In the genomic region with DNA sequence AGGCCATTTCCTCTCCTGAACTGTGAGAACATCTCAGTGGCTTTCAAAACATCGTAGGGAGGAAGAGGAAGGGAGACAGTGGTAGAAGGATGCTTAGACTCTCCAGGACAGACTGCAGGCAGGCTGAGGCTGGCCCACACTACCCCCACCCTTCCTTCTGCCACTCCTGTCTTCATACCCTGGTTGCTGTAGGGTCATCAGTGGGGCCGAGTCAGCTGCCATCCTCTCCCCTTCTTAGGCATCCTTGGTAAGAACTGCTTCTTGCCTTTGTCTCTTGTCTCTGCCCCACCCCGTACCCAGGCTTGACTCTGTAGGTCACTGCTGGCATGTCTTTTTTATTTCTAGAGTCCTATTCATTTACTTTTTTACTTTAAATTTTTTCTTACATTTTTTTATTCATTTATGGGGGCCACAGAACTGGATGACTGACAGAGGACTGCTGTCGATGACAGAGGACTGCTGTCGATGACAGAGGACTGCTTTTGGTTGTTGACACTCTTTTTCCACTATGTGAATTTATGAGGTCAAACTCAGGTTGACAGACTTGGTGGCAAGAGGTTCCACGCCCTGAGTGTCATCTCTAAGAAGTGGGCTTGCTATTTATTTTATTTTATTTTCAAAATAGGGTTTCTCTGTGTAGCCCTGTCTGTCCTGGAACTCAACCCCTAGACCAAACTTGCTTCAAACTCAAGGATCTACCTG, we compare ENCODE assay signal across 8 mouse cellular contexts. TPM values are rescaled to one million over a fixed set of nuclear protein-coding genes. Genes with fewer than 3 reads are reported as not detected.
A peak's percentile ranks its signal among the peaks of the same experiment; 100 is the strongest.
DNase-seq lines count a peak whose midpoint lies in the region; ATAC-seq and TF ChIP-seq lines count a peak whose summit lies in the region.

No protein-coding gene starts in this region.

- WGBS in embryonic facial prominence, embryonic 10.5 days, result 81% methylated on average over 6 of the region's 6 CpGs
- 67% methylated on average over 6 of the region's 6 CpGs for WGBS in hindbrain, postnatal 0 days

- peak overlapping the region; percentile 65 for H3K4me3 ChIP-seq in layer of hippocampus, adult 2 months
- H3K4me3 ChIP-seq in embryonic facial prominence, embryonic 10.5 days, result peak overlapping the region; percentile 69
- H3K4me3 ChIP-seq in hindbrain, postnatal 0 days (ENCODE audit: low read length), result peak overlapping the region; percentile 55

- H3K9me3 ChIP-seq in embryonic facial prominence, embryonic 10.5 days, result no peaks in the 10 kb centered on the region
- no peaks in the 10 kb centered on the region for H3K9me3 ChIP-seq in hindbrain, postnatal 0 days (ENCODE audit: low read length)

- no peaks in the 10 kb centered on the region for H3K36me3 ChIP-seq in embryonic facial prominence, embryonic 10.5 days (replicated peaks)
- H3K36me3 ChIP-seq in hindbrain, postnatal 0 days (ENCODE audit: insufficient read depth, low read length), result no peaks in the 10 kb centered on the region

- H3K4me2 ChIP-seq in hindbrain, postnatal 0 days (ENCODE audit: low read depth, low read length), result peak overlapping the region; percentile 100

- peaks cover 37% of the 10 kb centered on the region for H3K4me1 ChIP-seq in embryonic facial prominence, embryonic 10.5 days
- H3K4me1 ChIP-seq in hindbrain, postnatal 0 days (ENCODE audit: insufficient read depth, low read length), result 0 out of 2 replicates have a peak, but pooled peaks cover 7% of the 10 kb centered on the region

- peaks cover 12% of the 10 kb centered on the region; the same call in 1 of the 2 replicates for H3K27me3 ChIP-seq in embryonic facial prominence, embryonic 10.5 days (replicated peaks; ENCODE audit: low read depth, poor library complexity, severe bottlenecking)
- H3K27me3 ChIP-seq in hindbrain, postnatal 0 days (ENCODE audit: insufficient read depth, low read length), result no peaks in the 10 kb centered on the region

- H3K27ac ChIP-seq in layer of hippocampus, adult 2 months, result peak overlapping the region; percentile 99
- H3K27ac ChIP-seq in embryonic facial prominence, embryonic 10.5 days (replicated peaks), result peak overlapping the region; percentile 21; the same call in 1 of the 2 replicates
- peak overlapping the region; percentile 99; the same call in 1 of the 2 replicates for H3K27ac ChIP-seq in hindbrain, postnatal 0 days

- ATAC-seq in hindbrain, postnatal 0 days, result no peak

- no peak for DNase-seq in layer of hippocampus, adult 2 months (ENCODE audit: low spot score in 2 of 2)
- no peak for DNase-seq in layer of hippocampus, adult 8-10 months (ENCODE audit: low spot score in 2 of 2)
- DNase-seq in embryonic facial prominence, embryonic 10.5 days (ENCODE audit: low spot score), result no peak
- DNase-seq in hindbrain, postnatal 0 days (ENCODE audit: low spot score), result no peak
- peak; percentile 59 for DNase-seq in naive thymus-derived CD4-positive, alpha-beta T cell, adult 2 months (ENCODE audit: low read depth)
- DNase-seq in retina, postnatal 1 day, result no peak
- DNase-seq in adrenal gland, adult 18-20 months (ENCODE audit: low spot score in 2 of 2), result no peak
- DNase-seq in cerebellum, adult 11-12 months, result no peak

- H3K9ac ChIP-seq in hindbrain, postnatal 0 days (replicated peaks; ENCODE audit: low read length), result peak overlapping the region; percentile 97; the same call in 1 of the 2 replicates

- no peak for TF ChIP-seq CTCF in layer of hippocampus, adult 2 months (conservative IDR thresholded peaks at IDR 0.05)
- no peak for TF ChIP-seq CTCF in hindbrain, postnatal 0 days (IDR thresholded peaks at IDR 0.05; ENCODE audit: low read depth)

RNA-seq across cellular contexts. Expression of a gene that starts 2.0 kb away (rescaled TPM):
- 10 to 100 TPM; 43.0 to 53.4 TPM for total RNA-seq in layer of hippocampus, adult 2 months (2021)
- total RNA-seq in layer of hippocampus, adult 8-10 months (2022), result 10 to 100 TPM; 42.6 to 55.5 (median 52.7) TPM
- polyA plus RNA-seq in embryonic facial prominence, embryonic 10.5 days (2016; fragmentation: Nextera tagmentation; extraction: Ambion mirVana), result 5.1 and 5.6 TPM in 2 replicates
- total RNA-seq in hindbrain, postnatal 0 days (2014; rRNA removed), result 31.3 and 36.2 TPM in 2 replicates
- polyA plus RNA-seq in hindbrain, postnatal 0 days (2015; fragmentation: Nextera tagmentation; extraction: Ambion mirVana), result 17.2 and 17.8 TPM in 2 replicates
- 10 to 100 TPM; 22.8 to 29.1 TPM for total RNA-seq in adrenal gland, adult 18-20 months (2021)

RNA-seq across cellular contexts. Expression of a gene that starts 20.1 kb away (rescaled TPM):
- total RNA-seq in layer of hippocampus, adult 2 months (2021), result 1 to 10 TPM; 1.3 TPM
- total RNA-seq in layer of hippocampus, adult 8-10 months (2022), result 1 to 10 TPM; 1.1 to 1.6 (median 1.4) TPM
- polyA plus RNA-seq in embryonic facial prominence, embryonic 10.5 days (2016; fragmentation: Nextera tagmentation; extraction: Ambion mirVana), result 4.8 and 5.1 TPM in 2 replicates
- total RNA-seq in hindbrain, postnatal 0 days (2014; rRNA removed), result 3.3 and 3.7 TPM in 2 replicates
- 3.5 and 3.6 TPM in 2 replicates for polyA plus RNA-seq in hindbrain, postnatal 0 days (2015; fragmentation: Nextera tagmentation; extraction: Ambion mirVana)
- total RNA-seq in adrenal gland, adult 18-20 months (2021), result 1 to 10 TPM; 7.5 TPM

RNA-seq across cellular contexts. Expression of a gene that starts 23.6 kb away (rescaled TPM):
- 1 to 10 TPM; 1.6 to 1.7 TPM for total RNA-seq in layer of hippocampus, adult 2 months (2021)
- total RNA-seq in layer of hippocampus, adult 8-10 months (2022), result 1 to 10 TPM; 1.1 to 2.3 (median 1.6) TPM
- 0.17 and 0.23 TPM in 2 replicates for polyA plus RNA-seq in embryonic facial prominence, embryonic 10.5 days (2016; fragmentation: Nextera tagmentation; extraction: Ambion mirVana)
- 3.9 and 6.6 TPM in 2 replicates for total RNA-seq in hindbrain, postnatal 0 days (2014; rRNA removed)
- polyA plus RNA-seq in hindbrain, postnatal 0 days (2015; fragmentation: Nextera tagmentation; extraction: Ambion mirVana), result 7.3 and 7.6 TPM in 2 replicates
- total RNA-seq in adrenal gland, adult 18-20 months (2021), result 10 to 100 TPM; 11.5 to 20.8 TPM

RNA-seq across cellular contexts. Expression of a gene that starts 46.8 kb away (rescaled TPM):
- 100 to 1,000 TPM; 131 to 139 TPM for total RNA-seq in layer of hippocampus, adult 2 months (2021)
- 100 to 1,000 TPM; 129 to 140 (median 135) TPM for total RNA-seq in layer of hippocampus, adult 8-10 months (2022)
- polyA plus RNA-seq in embryonic facial prominence, embryonic 10.5 days (2016; fragmentation: Nextera tagmentation; extraction: Ambion mirVana), result 74.0 and 76.5 TPM in 2 replicates
- total RNA-seq in hindbrain, postnatal 0 days (2014; rRNA removed), result 118 and 126 TPM in 2 replicates
- polyA plus RNA-seq in hindbrain, postnatal 0 days (2015; fragmentation: Nextera tagmentation; extraction: Ambion mirVana), result 25.9 and 29.4 TPM in 2 replicates
- total RNA-seq in adrenal gland, adult 18-20 months (2021), result 100 to 1,000 TPM; 118 to 147 TPM

RNA-seq across cellular contexts. Expression of a gene that starts 54.4 kb away (rescaled TPM):
- total RNA-seq in layer of hippocampus, adult 2 months (2021), result 100 to 1,000 TPM; 269 to 283 TPM
- total RNA-seq in layer of hippocampus, adult 8-10 months (2022), result 100 to 1,000 TPM; 264 to 282 (median 275) TPM
- 61.5 TPM in 2 replicates for polyA plus RNA-seq in embryonic facial prominence, embryonic 10.5 days (2016; fragmentation: Nextera tagmentation; extraction: Ambion mirVana)
- 90.7 and 91.4 TPM in 2 replicates for total RNA-seq in hindbrain, postnatal 0 days (2014; rRNA removed)
- 95.9 and 109 TPM in 2 replicates for polyA plus RNA-seq in hindbrain, postnatal 0 days (2015; fragmentation: Nextera tagmentation; extraction: Ambion mirVana)
- 100 to 1,000 TPM; 152 to 175 TPM for total RNA-seq in adrenal gland, adult 18-20 months (2021)

Comparison
In these comparisons a context has a peak if more than half of its experiments do, and no peak if none do; other contexts are left out.
1. H3K27ac ChIP-seq: peak in every context shown above with its lines; median percentile 99 in layer of hippocampus, adult 2 months; 99 in hindbrain, postnatal 0 days; 21 in embryonic facial prominence, embryonic 10.5 days.